Mouse (Mus musculus): Measurements from ENCODE around the gene Tmcc1. TPM values are rescaled to one million over a fixed set of nuclear protein-coding genes. Genes with fewer than 3 reads are reported as not detected.

Gene Tmcc1
- total RNA-seq, 2 experiments from 2014 or later = 80.1 to 81.7 TPM

- no peak for DNase-seq (ENCODE audit: extremely low spot score in 1 of 2, low spot score in 1 of 2)
These were observed 197.0 kb downstream of the Tmcc1 start for GRCm38 (mm10) chr6:115996171-115996851.

DNA sequence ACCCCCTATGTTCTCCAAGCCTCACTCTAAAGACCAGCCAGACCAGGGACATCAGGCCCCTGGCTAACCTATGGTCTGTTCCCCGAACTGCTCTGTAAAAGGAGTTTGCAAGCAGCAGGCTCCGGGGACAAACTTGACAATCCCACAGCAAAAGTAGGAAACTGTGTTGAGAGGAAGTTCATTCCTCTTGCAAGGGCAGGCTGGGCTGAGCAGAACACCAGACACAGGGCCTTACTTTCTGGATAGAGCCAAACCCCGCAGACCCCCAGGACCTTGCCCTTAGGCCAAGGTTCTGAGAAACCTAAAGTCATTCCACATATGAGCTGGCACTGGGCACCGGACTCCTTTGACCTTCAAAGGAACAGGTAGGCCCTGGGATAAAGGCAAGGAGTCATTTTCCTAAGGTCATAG, 197.8 kb downstream of the Tmcc1 start:
- DNase-seq (ENCODE audit: extremely low spot score in 1 of 2, low spot score in 1 of 2) = no peak

GRCm38 (mm10) chr6:115994877-115995520, 198.3 kb downstream of the Tmcc1 start, which contains the start of gene Plxnd1:
Gene Plxnd1 (minus strand): TSS chr6:115995005.
- DNase-seq (ENCODE audit: extremely low spot score in 1 of 2, low spot score in 1 of 2) = peak; percentile 68 to 70

GRCm38 (mm10) chr6:115994146-115994876, 199.0 kb downstream of the Tmcc1 start:
- no peak for DNase-seq (ENCODE audit: extremely low spot score in 1 of 2, low spot score in 1 of 2)

DNA sequence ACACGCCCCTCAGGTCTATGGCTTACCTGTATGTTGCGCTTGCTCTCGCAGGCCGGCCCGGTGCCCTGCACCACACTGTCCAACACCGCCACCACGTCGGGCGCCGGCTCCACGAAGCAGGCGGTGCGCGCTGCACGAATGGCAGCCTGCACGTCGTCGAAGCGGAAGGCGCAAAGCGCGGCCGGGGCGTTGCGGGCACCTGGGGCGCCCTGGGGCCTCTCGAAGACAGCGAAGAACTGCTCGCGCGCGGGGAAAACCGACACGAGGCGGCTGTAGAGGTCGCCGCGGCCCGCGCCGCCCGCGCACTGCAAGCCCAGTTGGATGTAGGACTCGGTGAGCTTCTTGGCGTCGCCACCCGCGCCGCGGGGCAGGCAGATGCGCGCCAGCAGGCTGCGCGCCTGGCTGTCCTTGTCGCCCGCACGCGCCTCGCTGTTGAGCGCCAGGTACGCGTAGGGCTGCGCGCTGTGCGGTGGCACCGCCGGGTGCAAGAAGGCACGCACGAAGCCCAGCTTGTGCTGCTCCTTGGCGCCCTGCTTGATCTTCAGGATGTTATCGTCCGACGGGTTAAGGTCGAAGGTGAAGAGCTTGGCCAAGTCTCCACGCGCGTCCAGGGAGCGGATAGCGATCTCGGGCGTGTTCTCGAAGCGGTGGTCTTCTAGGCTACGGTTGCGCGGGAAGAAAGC, 199.7 kb downstream of the Tmcc1 start:
- no peak for DNase-seq (ENCODE audit: extremely low spot score in 1 of 2, low spot score in 1 of 2)

GRCm38 (mm10) chr6:115992981-115993380, 200.3 kb downstream of the Tmcc1 start:
- no peak for DNase-seq (ENCODE audit: extremely low spot score in 1 of 2, low spot score in 1 of 2)

GRCm38 (mm10) chr6:115991881-115992620, 201.2 kb downstream of the Tmcc1 start:
- DNase-seq (ENCODE audit: extremely low spot score in 1 of 2, low spot score in 1 of 2) = no peak

- DNase-seq (ENCODE audit: extremely low spot score in 1 of 2, low spot score in 1 of 2) = no peak
These were observed 202.0 kb downstream of the Tmcc1 start for GRCm38 (mm10) chr6:115991108-115991880.

DNA sequence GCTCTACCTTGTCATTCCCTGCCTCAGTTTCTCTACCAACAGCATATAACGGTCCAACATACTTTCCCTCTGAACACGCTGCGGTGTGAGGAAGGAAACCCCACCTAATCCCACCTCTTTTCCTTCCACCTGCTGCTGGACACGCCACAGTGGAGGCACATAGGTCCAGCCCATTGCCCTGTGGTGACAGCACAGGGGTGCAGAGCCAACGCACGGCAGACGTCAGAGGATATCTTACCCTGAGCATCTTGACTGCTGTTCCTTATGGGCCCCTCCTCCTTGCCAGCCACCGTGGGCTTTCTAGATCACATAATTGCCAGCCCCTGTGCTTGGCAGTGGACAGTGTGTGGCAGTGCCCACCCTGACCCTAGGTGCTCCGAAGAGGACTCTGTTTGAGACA, 202.8 kb downstream of the Tmcc1 start:
- no peak for DNase-seq (ENCODE audit: extremely low spot score in 1 of 2, low spot score in 1 of 2)

DNA sequence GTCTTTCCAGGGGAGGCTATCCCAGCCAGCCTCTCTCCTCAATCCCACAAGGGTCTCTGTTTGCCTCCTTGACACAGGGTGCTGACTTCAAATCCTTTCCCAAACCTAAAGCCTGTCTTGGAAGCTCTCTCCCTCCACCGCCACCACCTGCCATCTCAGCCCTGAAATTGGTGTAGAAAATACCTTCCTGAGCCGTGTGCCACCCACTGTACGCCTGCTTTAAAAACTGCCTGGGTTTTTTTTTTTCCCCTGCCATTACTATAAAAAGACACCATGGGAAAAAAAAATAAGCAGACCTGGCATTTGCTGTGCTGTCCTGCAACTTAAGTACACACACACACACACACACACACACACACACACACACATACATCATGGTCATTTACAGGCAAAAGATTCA, 203.2 kb downstream of the Tmcc1 start:
- no peak for DNase-seq (ENCODE audit: extremely low spot score in 1 of 2, low spot score in 1 of 2)

DNA sequence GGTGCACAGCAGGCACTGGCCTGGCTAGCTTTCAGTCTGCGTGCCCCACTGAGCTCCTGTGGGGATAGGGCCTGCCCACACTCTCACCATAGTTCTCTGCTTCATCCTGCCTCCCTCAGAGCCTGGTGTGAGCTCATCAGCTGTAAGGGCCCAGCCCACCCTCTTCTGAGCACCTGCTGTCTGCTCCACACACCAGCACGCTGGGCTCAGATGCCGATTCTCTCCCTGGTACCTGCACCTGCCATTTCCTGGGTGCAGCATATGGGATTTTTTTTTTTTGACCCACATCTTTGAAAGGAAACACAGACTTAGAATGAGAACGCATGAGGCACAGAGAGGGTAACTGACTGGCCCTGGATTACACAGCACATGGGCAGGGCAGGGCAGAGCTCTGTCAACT, 203.7 kb downstream of the Tmcc1 start:
- no peak for DNase-seq (ENCODE audit: extremely low spot score in 1 of 2, low spot score in 1 of 2)

DNA sequence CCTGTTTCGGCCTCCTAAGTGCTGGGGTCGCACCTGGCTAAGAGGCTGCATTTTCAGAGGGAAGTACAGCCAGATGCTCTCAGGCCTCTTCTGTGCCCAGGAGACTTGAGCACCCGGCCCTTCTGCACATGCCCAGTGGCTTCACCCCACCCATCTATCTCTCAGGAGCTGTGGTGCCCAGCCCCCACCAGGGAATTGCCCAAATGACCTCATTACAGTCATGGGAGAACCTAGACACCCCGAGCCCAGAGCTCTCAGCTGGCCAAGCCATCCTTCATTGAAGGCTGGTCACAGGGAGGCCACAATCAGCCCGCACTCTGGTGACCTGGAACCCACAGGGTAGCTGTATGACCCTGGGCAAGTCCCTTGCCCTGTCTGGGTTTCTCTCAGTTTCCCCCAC, 204.3 kb downstream of the Tmcc1 start:
- no peak for DNase-seq (ENCODE audit: extremely low spot score in 1 of 2, low spot score in 1 of 2)

- no peak for DNase-seq (ENCODE audit: extremely low spot score in 1 of 2, low spot score in 1 of 2)
These were observed 206.1 kb downstream of the Tmcc1 start for GRCm38 (mm10) chr6:115987096-115987747.

DNA sequence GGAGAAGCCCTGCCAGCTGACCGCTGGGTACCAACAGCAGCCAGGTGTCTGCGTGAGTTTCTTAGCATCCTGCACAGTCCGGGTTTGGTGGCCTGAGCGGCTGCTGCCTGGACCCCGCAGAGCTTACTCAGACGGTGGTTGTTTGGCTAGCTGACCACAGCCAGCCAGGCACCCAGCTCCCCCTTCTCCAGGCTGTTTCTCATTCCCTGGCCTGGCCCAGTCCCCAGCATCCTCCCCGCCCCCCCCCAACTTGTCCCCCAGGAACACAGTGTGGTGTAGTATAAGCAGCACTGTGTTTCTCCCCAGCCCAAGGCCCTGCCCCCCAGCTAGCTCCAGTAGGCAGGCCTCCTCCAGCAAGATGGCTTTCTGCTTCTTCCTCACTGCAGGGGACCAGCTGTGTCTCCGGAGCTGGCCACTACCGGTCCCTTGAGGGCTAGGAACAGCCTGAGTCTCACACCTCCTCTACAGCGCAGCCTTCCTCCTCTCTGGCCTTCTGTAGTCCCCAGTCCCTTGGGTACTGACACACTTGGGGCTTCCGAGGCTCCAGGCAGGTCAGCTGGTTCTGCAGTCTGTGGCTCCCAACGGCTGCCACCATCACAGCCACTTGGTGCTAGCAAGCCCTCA, 206.7 kb downstream of the Tmcc1 start:
- no peak for DNase-seq (ENCODE audit: extremely low spot score in 1 of 2, low spot score in 1 of 2)

DNA sequence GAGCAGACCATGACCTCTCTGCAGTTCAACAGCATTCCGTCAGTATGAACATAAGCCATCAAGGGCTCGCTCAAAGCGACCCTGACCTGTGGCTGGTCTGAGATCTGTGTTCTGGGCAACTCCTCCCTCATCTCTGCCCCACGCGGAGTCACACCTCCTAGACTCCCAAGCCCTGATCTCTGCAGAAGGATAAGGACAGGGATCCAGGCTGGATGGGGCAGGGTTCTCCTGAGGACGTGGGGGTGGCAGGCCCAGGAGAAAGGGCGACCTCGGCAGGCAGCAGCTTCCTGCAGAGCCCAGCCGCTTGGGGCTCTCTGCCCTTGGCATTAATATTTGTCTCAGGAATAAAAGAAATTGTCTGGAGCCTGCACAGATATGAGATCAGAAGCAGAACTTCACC, 207.7 kb downstream of the Tmcc1 start:
- no peak for DNase-seq (ENCODE audit: extremely low spot score in 1 of 2, low spot score in 1 of 2)

GRCm38 (mm10) chr6:115984580-115984979, 208.7 kb downstream of the Tmcc1 start:
- no peak for DNase-seq (ENCODE audit: extremely low spot score in 1 of 2, low spot score in 1 of 2)

DNA sequence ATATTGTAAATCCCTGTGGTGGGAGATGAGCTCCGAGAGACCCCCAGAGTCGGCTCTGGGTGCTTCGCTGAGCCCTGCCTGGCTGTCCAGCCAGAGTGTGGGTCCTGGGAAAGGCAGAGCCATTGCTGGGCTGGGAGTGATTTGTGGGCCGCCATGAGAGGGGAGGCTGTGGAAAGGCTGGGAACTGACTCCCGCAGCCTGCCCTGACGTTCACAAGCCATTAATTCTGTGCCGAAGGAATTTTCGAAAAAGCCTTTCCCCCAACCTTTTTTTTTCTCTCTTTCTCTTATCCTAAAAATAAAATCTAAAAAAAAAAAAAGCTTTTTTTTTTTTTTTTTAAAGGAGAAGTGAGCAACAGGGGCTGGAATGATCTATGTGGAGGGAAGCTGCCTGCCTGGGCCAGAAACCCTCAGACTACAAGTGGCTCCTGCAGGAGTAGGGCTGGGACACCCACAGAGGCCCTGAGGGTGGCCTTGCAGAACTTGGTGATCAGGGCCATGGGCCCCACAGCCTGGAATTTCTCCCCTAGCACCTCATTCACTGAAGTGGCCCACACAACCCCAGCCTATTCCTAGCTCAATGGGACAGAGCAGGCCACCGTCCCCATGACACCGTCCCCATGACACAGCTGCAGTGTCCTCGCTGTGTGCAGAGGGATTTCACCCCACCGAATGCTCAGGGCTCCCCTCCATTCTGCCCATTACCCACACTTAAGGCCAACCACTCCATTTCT, 209.8 kb downstream of the Tmcc1 start:
- no peak for DNase-seq (ENCODE audit: extremely low spot score in 1 of 2, low spot score in 1 of 2)

DNA sequence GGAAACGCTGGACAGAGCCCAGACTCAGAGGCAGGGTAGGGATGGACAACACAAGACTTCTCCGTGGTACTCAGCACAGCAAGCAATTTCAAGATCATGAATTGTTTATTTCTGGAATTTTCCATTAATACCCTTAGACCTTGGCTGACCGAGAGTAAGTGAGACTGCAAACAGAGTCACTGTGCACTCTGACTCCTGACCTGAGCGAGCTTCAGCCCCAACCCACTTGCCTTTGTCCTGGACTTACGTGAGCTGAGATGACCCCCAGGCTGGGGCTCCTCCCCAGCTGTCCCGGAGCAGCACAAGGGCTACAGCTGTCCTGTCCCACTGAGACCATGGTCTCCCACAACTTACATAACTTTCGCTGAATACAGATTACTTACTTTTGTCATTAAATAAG, 210.4 kb downstream of the Tmcc1 start:
- DNase-seq (ENCODE audit: extremely low spot score in 1 of 2, low spot score in 1 of 2) = no peak
